Mouse (Mus musculus): Measurements from ENCODE around the gene Elfn1.

The Elfn1 gene

GRCm38 (mm10) chr5:139907714-139908242, at the start of gene Elfn1:
Elfn1 (plus strand) TSS chr5:139907943.
- no peak for DNase-seq (ENCODE audit: low spot score)

- no peak for DNase-seq (ENCODE audit: low spot score)
Observed at GRCm38 (mm10) chr5:139860328-139861104, 47.2 kb upstream of the Elfn1 start.

GRCm38 (mm10) chr5:139862759-139863158, 45.0 kb upstream of the Elfn1 start:
- no peak for DNase-seq (ENCODE audit: low spot score)

GRCm38 (mm10) chr5:139870886-139871285, 36.9 kb upstream of the Elfn1 start:
- no peak for DNase-seq (ENCODE audit: low spot score)

- DNase-seq (ENCODE audit: low spot score) = no peak
Observed at GRCm38 (mm10) chr5:139871526-139871925, 36.2 kb upstream of the Elfn1 start.

- DNase-seq (ENCODE audit: low spot score) = no peak
Observed at GRCm38 (mm10) chr5:139877563-139877962, 30.2 kb upstream of the Elfn1 start.

GRCm38 (mm10) chr5:139879694-139880093, 28.0 kb upstream of the Elfn1 start:
- no peak for DNase-seq (ENCODE audit: low spot score)

GRCm38 (mm10) chr5:139881161-139881560, 26.6 kb upstream of the Elfn1 start:
- no peak for DNase-seq (ENCODE audit: low spot score)

GRCm38 (mm10) chr5:139888624-139889023, 19.1 kb upstream of the Elfn1 start:
- no peak for DNase-seq (ENCODE audit: low spot score)

GRCm38 (mm10) chr5:139889370-139889769, 18.4 kb upstream of the Elfn1 start:
- no peak for DNase-seq (ENCODE audit: low spot score)

- DNase-seq (ENCODE audit: low spot score) = no peak
Observed at GRCm38 (mm10) chr5:139892326-139892994, 15.3 kb upstream of the Elfn1 start.

GRCm38 (mm10) chr5:139892995-139893345, 14.8 kb upstream of the Elfn1 start:
- DNase-seq (ENCODE audit: low spot score) = no peak

- DNase-seq (ENCODE audit: low spot score) = no peak
Observed at GRCm38 (mm10) chr5:139894025-139894508, 13.7 kb upstream of the Elfn1 start.

GRCm38 (mm10) chr5:139899044-139899443, 8.7 kb upstream of the Elfn1 start:
- no peak for DNase-seq (ENCODE audit: low spot score)

GRCm38 (mm10) chr5:139905121-139905520, 2.6 kb upstream of the Elfn1 start:
- DNase-seq (ENCODE audit: low spot score) = no peak

GRCm38 (mm10) chr5:139906507-139906906, 1.2 kb upstream of the Elfn1 start:
- no peak for DNase-seq (ENCODE audit: low spot score)

GRCm38 (mm10) chr5:139907241-139907640, 502 bp upstream of the Elfn1 start:
- DNase-seq (ENCODE audit: low spot score) = no peak

- DNase-seq (ENCODE audit: low spot score) = no peak
Observed at GRCm38 (mm10) chr5:139908243-139908810, 584 bp downstream of the Elfn1 start.

- DNase-seq (ENCODE audit: low spot score) = no peak
Observed at GRCm38 (mm10) chr5:139908811-139909627, 1.3 kb downstream of the Elfn1 start.

- DNase-seq (ENCODE audit: low spot score) = no peak
Observed at GRCm38 (mm10) chr5:139909710-139910550, 2.2 kb downstream of the Elfn1 start.

- DNase-seq (ENCODE audit: low spot score) = no peak
Observed at GRCm38 (mm10) chr5:139910755-139911300, 3.1 kb downstream of the Elfn1 start.

Data from left cerebral cortex, adult 11 months (tissue).